Mouse (Mus musculus): Measurements from ENCODE around the gene Rmnd5a.

The Rmnd5a gene

GRCm38 (mm10) chr6:71442130-71442529 is 1.7 kb upstream of the Rmnd5a start:
- in situ Hi-C loops (cut with MseI, MboI): no loop called here

- in situ Hi-C loops (cut with MseI, MboI): no loop called here
Observed at GRCm38 (mm10) chr6:71441251-71441580, 779 bp upstream of the Rmnd5a start.

GRCm38 (mm10) chr6:71440217-71440491 is 283 bp downstream of the Rmnd5a start:
- in situ Hi-C loops (cut with MseI, MboI): no loop called here

- in situ Hi-C loops (cut with MseI, MboI): no loop called here
Observed at GRCm38 (mm10) chr6:71439506-71440216, 776 bp downstream of the Rmnd5a start.

GRCm38 (mm10) chr6:71438070-71438469 is 2.4 kb downstream of the Rmnd5a start:
- in situ Hi-C loops (cut with MseI, MboI): no loop called here

- in situ Hi-C loops (cut with MseI, MboI): no loop called here
Observed at GRCm38 (mm10) chr6:71427996-71428725, 12.3 kb downstream of the Rmnd5a start.

GRCm38 (mm10) chr6:71425681-71426080 is 14.8 kb downstream of the Rmnd5a start:
- in situ Hi-C loops (cut with MseI, MboI): no loop called here

GRCm38 (mm10) chr6:71423116-71423515 is 17.3 kb downstream of the Rmnd5a start:
- in situ Hi-C loops (cut with MseI, MboI): no loop called here

GRCm38 (mm10) chr6:71422162-71422561 is 18.3 kb downstream of the Rmnd5a start:
- in situ Hi-C loops (cut with MseI, MboI): no loop called here

- in situ Hi-C loops (cut with MseI, MboI): no loop called here
Observed at GRCm38 (mm10) chr6:71420848-71421247, 19.6 kb downstream of the Rmnd5a start.

GRCm38 (mm10) chr6:71418874-71419273 is 21.6 kb downstream of the Rmnd5a start:
- in situ Hi-C loops (cut with MseI, MboI): no loop called here

GRCm38 (mm10) chr6:71415446-71415845 is 25.0 kb downstream of the Rmnd5a start:
- in situ Hi-C loops (cut with MseI, MboI): no loop called here

- in situ Hi-C loops (cut with MseI, MboI): no loop called here
Observed at GRCm38 (mm10) chr6:71414624-71415023, 25.8 kb downstream of the Rmnd5a start.

- in situ Hi-C loops (cut with MseI, MboI): loop anchor here (10.0 to 25.0 kb wide), 2 partner anchors 234 to 237 kb away; no protein-coding TSS in a partner anchor
Observed at GRCm38 (mm10) chr6:71398829-71399609, 41.4 kb downstream of the Rmnd5a start.

GRCm38 (mm10) chr6:71396761-71397160 is 43.7 kb downstream of the Rmnd5a start:
- in situ Hi-C loops (cut with MseI, MboI): loop anchor here (10.0 to 25.0 kb wide), 2 partner anchors 232 to 234 kb away; no protein-coding TSS in a partner anchor

GRCm38 (mm10) chr6:71396016-71396415 is 44.4 kb downstream of the Rmnd5a start:
- in situ Hi-C loops (cut with MseI, MboI): loop anchor here (10.0 to 25.0 kb wide), 2 partner anchors 231 to 234 kb away; no protein-coding TSS in a partner anchor

GRCm38 (mm10) chr6:71390496-71390895 is 49.9 kb downstream of the Rmnd5a start:
- in situ Hi-C loops (cut with MseI, MboI): loop anchor here (10.0 to 25.0 kb wide), 2 partner anchors 226 to 228 kb away; no protein-coding TSS in a partner anchor

- in situ Hi-C loops (cut with MseI, MboI): loop anchor here in 1 of 2 experiments (25.0 kb wide), 1 partner anchor 219 kb away; no protein-coding TSS in a partner anchor
Observed at GRCm38 (mm10) chr6:71381654-71382053, 58.8 kb downstream of the Rmnd5a start.

GRCm38 (mm10) chr6:71376711-71377110 is 63.7 kb downstream of the Rmnd5a start:
- in situ Hi-C loops (cut with MseI, MboI): loop anchor here in 1 of 2 experiments (25.0 kb wide), 1 partner anchor 214 kb away; no protein-coding TSS in a partner anchor

- in situ Hi-C loops (cut with MseI, MboI): loop anchor here in 1 of 2 experiments (25.0 kb wide), 1 partner anchor 213 kb away; no protein-coding TSS in a partner anchor
Observed at GRCm38 (mm10) chr6:71374921-71375320, 65.5 kb downstream of the Rmnd5a start.

GRCm38 (mm10) chr6:71374311-71374829 is 66.1 kb downstream of the Rmnd5a start:
- in situ Hi-C loops (cut with MseI, MboI): no loop called here
